Mouse (Mus musculus) megakaryocyte, embryonic 14.5 days (primary cell): ENCODE measurements around the gene Minar1.

Experiments
- FLI1 ChIP-seq: IDR thresholded peaks from 2 replicates; pipeline ENCODE4 v1.6.1; 2012; ENCODE audit warnings: low read length, inconsistent platforms, mixed read lengths
- GATA1 ChIP-seq: IDR thresholded peaks from 3 replicates; pipeline ENCODE4 v1.6.1; 2012; ENCODE audit warnings: mixed read lengths, low read length, inconsistent platforms, borderline replicate concordance

DNA sequence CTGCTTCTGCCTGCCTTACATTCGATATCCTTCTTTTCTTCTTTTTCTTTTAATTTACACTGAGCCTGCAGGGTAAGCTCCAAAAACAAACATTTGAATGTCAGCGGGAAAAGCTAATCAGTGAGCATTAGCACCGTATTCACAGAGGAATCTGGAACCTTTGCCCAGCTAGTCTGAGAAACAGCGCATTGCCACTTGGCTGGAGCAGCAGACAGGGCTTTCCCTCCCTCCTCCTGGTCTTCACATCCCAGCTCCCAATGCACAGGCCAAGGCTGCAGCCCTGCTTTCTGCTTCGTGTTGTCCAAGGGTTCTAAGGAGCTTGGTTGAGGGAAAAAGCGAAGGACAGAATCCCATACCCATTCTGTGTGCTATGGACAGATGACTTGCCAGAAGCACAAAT lies 2.6 kb downstream of the Minar1 start:
- no peak for TF ChIP-seq GATA1
- TF ChIP-seq FLI1: no peak
